Mouse (Mus musculus): ENCODE data around the gene Myo1a.

The Myo1a gene

DNA sequence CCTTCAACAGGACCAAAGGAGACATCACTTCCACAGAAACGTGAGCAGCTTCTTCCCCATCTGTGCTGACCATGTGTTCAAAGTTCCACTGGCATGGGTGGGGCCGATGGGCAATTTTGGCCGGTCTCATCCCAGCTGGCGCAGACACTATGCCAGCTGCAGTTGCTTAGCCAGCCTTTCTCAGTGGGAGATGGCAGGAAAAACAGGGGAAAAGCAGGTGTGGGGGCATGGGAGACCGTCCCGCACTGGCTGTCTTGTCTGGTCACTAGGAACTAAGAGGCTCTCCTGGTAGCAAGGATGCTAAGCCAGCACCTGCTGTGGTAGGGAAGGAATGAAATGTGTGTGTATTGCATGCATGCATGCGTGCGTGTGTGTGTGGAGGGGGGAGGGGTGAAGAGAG is 23.5 kb downstream of the Myo1a start:
- in situ Hi-C loops (cut with MboI) = no loop called here

DNA sequence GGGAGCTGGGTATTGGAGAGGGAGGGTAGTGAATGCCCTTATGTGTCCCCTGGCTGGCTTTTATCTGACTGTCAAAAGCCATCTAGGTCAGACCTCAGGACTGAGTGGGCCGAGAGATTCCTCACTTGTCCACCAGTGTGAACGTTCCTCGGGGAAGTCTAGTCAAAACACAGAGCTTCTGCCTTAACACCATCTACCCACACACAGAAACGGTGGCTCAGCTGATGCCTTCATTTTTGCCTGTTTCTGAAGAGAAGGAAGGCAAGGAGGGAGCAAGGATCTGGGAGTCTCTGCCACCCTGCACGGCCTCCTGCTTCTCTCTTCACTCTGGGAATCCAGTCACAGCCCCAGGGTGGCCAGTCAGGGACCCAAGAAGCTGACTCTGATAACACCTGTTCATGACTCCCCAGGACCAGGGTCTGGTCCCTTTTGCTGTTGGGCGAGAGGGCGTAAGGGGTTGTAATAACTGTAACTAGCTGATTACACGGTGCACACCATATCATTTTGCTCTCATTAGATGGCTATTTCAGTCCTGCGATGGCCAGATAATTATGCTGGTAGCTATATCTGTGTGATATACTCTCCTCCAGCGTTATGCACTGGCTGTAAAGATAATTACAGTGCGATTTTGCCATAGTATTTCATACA is 25.4 kb downstream of the Myo1a start:
- in situ Hi-C loops (cut with MboI) = loop anchor here (10.0 kb wide), 1 partner anchor 86 kb away; the partner anchor contains the start of gene Stat6

DNA sequence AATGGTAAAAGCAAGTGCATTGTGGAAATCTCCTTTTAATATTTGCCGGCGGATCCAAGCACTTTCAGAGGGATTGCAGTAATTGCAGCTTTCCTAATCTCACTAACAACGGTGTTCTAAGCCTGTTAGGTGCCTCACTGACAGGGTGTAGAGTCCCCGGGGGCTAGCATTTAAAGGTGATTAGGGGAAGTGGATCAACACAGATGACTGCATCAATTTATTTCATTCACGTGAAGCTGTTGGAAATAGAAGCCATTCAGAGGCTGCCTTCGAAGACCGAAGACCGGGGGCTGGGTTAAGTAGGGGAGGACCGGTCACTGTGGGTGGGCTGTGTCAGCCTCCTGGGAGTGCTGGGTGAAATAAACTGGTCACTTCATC is 26.0 kb downstream of the Myo1a start:
- in situ Hi-C loops (cut with MboI) = loop anchor here (10.0 kb wide), 1 partner anchor 86 kb away; the partner anchor contains the start of gene Stat6

DNA sequence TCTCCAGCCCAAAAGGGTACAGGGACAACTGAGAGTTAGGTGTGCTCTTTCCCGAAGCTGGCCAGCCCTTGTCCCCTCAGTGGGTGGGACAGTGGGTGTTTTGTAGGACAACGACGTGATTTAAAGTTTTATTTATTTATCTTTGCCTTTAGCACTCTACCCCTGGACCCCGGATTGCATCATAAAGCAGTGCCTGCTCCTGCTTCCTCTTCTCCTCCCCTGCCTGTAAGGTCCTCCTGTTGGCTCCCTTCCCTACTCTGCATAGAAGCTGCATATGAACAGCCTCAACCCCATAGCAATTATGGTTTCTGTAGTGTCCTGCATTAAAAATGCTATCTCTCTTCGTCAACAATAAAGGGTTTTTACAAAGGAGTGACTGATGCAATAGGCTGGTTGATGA is 26.4 kb downstream of the Myo1a start:
- in situ Hi-C loops (cut with MboI) = loop anchor here (10.0 kb wide), 1 partner anchor 87 kb away; the partner anchor contains the start of gene Stat6

DNA sequence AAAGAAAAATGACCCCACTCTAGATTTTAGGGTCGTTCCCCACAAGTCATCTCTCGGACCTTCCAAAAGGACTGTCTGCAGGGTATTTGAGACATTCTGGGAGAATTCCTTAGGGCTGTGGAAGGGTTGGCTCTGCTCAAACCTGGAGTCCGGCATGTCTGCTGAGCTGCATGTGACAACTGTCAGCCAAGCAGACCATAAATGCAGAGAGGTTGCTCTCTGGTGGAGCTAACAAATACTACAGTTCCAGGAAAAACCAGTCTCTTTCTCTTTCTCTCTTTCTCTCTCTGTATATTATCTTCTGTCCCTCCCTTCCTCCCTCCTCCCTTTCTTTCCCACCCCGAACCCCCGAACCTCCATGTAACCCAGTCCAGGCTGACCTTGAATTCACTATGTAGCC is 29.5 kb downstream of the Myo1a start:
- in situ Hi-C loops (cut with MboI) = loop anchor here (10.0 kb wide), 1 partner anchor 90 kb away; the partner anchor contains the start of gene Stat6

DNA sequence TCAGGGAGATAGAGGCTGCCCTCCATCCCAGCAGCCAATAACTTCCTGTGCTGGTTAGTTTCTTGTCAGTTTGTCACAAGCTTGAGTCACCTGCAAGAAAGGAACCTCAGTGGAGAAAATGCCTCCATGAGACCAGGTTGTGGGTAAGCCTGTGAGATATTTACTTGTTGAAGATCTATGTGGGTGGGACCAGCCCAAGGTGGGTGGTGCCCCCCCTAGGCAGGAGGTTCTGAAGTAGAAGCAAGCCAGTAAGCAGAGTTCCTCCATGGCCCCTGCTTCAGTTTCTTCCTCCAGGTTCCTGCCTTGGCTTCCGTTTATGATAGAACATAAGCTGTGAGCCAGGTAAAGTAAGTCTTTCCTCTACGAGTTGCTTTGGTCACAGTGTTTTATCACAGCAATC is 31.3 kb downstream of the Myo1a start:
- in situ Hi-C loops (cut with MboI) = loop anchor here (10.0 kb wide), 1 partner anchor 91 kb away; the partner anchor contains the start of gene Stat6

DNA sequence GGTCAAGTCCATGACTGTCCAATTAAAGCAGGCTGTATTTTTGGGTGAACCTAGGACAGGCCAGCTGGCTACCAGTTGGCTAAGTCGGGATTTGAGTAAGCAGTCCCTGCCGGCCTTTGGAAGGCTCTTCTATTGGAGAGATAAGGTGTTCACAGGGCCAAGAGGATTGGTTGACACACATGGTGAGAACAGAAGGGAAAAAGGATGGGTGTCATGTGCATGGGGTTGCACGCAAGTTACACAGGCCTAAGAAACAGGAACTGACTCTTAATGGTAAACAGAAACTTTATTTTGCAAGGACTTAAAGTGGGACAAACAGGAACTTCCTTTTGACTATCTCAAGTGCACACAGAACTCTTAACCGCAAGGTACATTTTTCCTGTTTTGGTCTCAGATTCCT is 31.9 kb downstream of the Myo1a start:
- in situ Hi-C loops (cut with MboI) = loop anchor here (10.0 kb wide), 1 partner anchor 92 kb away; the partner anchor contains the start of gene Stat6

DNA sequence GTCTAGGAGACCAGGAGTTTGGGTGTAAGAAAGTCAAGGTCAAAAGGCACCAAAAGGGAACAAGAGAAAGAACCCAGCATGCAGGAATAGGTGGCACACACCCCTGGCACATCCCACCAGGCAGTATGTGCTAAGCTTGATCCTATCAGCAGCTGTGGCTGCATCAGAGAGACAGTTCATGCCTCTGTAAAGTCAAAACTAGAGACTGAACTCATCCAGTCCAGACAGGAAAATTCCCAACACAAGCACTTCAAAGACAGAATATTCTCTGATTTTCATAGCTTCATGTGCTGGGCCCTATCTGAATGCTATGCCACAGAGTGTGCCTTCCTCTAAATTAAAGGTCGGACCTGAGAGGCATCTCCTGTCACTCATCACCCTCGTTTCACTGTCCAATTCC is 32.6 kb downstream of the Myo1a start:
- in situ Hi-C loops (cut with MboI) = loop anchor here (10.0 kb wide), 1 partner anchor 93 kb away; the partner anchor contains the start of gene Stat6

DNA sequence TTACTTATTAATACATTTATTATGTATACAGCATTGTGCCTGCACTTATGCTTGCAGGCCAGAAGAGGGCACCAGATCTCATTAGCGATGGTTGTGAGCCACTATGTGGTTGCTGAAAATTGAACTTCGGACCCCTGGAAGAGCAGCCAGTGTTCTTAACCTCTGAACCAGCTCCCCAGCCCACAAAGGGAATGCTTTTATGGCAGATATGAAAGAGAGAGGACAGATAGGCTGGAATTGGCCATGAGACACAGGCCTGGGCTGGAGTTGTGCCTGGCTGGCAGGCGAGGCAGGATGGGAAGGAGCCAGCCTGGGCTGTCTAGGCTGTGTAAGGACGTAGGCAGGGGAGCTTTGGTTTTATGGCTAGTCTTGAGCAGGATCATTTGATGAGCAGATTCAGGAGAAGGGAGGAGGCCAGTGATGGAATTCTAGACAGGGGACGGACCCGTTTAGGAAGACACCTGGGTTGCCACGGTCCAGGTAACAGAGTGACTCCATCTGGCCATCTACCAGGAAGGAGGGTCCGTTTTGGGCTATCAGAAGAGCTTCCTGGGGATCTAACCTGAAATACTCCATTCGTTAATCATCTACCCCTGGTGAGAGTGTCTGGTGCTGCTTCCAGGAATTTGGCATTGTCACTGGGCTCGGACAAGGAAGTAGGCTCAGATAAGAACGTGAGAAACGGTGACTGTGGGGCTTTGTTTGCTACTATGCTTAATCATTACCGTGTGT is 33.3 kb downstream of the Myo1a start:
- in situ Hi-C loops (cut with MboI) = loop anchor here (10.0 kb wide), 1 partner anchor 94 kb away; the partner anchor contains the start of gene Stat6

DNA sequence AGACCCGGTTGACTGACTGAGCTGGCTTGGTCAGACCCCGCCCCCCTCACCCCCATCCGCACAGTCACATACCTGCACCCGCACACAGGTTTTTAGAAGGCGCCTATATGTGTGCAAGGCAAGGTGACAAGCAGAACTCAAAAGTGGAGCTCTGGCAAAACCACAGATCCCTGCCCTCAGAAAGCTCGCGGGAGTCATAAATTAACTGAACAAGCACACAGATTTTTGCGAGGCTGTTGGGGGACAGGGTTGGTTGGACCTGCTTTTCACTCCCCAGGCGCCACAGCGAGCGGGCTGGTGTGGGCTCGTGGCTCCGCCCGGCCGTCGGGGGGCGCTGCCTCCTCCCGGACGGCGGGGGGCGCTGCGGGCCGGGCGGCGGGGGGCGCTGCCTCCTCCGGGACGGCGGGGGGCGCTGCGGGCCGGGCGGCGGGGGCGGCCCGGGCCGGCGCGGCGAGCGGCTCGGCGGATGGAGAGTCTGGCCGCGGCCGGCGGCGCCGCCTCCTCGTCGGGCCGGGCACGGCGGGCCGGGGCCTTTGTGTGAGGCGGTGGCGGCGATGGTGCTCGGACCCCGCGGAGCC is 34.2 kb downstream of the Myo1a start, which contains the start of gene Zbtb39:
Zbtb39 (plus strand) TSS at position 456 of the 578 bp plus-strand sequence.
- in situ Hi-C loops (cut with MboI) = loop anchor here (10.0 kb wide), 1 partner anchor 94 kb away; the partner anchor contains the start of gene Stat6

DNA sequence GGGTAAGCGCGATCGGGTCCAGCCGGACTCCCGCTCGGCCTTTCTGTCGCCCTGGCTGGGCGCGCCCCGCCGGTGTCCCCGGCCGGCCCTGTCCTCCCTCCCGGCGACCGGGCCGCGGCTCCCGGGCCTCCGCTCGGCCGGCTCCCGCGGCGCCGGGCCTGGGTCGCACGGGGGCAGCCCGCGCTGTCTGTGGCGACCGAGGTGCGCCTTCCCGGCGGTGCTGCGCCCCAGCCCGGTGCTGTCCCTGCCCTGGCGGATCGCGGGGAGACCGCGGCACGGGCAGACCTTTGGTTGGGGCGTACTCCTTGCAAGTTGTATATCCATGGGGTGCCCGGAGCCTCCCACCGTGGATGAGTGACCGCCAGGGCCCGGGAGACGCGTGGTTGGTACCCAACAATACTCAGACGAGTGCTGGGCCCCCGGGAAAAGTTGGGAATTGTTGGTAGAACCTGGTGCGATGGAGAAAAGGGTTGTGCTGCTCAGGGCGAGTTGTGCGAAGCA is 34.7 kb downstream of the Myo1a start:
- in situ Hi-C loops (cut with MboI) = loop anchor here (10.0 kb wide), 1 partner anchor 95 kb away; the partner anchor contains the start of gene Stat6

DNA sequence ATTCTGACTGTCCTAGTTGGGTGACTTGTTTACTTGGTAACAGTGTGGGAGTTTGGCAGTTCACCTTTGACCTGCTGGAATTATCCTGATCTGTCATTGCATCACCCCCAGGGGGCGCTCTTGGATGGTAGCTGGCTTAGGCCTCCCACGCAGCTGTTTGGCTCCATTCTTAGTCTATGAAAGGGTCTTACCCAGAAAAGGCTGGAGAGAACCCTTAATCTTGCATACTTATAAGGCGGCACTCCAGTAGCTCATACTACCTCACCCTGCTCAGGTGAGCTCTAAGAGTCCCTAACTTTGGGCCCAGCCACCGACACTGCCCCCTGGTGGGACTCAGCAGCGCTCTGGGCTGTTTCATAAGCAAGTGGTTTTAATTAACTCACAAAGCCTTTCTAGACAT is 39.7 kb downstream of the Myo1a start:
- in situ Hi-C loops (cut with MboI) = no loop called here

DNA sequence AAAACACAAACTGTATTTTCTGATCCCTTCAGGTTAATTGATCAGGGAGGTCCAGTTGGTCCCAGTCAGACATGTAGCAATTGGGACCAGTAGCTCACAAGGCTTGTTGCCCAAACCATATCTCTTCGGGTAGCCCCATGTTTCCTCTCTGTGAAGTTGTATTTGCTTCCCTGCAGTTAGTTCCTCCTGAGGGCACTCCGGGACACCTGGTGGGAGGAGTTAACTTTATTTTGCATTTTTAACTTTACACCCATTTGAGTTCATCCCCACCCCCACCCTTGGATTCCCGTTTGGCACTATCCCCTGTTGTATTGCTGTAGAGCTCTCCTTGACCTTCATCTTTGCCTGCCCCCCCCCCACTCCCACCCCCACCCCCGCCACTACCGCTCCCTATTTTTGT is 40.9 kb downstream of the Myo1a start:
- in situ Hi-C loops (cut with MboI) = no loop called here

DNA sequence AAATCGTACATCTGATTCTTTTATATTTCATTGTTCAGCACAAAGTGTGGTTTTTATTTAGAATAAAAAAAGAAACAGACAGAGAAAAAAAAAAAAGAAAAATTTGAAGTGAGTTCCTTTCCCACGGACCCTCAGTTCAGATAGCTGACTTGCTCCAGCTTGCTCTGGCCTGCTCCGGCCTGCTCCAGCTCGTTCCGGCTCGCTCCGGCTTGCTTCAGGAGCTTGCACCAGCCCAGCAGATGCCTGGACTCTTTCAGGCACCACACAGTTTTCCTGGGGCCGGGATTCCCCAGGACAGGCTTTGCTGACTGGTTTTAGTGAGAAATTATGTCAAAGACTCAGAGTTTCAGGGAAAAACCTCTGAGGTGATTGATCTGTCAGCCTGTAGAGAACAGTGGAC is 42.3 kb downstream of the Myo1a start:
- in situ Hi-C loops (cut with MboI) = no loop called here

DNA sequence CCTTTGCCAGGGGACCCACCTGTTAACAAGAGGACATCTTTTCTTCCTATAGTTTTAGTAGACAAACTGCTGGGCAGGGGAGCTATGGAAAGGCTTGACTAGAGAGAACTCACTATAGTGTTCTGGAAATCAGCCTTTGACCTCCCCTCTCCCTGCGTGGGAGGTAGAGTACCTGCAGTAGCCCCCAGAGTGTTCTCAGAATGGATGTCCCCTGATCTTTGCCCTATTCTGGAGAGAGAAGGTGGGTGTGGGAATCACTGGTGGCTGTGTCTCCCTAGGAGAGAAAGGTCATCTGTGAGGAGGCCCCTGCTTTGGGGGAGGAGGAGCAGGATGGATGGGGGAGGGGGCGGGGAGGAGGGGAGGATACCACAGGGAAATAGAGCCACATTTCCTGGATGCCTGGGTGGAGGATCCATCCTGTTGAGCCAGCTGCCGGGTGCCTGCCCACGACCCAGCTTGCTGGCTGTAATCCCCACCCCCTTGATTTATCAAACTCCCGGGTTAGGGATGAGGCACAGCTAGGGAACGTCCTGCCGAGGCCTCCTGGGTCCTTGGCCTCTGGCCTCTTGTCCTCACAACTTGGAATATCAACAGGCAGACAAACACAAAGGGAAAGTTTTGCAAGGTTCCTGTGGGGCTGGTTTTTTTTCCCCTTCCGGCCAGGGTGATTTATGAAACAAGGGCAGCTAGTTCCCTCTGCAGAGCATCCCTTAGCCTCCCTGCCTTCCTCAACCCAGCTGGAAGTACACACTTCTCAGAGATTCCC is 44.1 kb downstream of the Myo1a start:
- in situ Hi-C loops (cut with MboI) = no loop called here

DNA sequence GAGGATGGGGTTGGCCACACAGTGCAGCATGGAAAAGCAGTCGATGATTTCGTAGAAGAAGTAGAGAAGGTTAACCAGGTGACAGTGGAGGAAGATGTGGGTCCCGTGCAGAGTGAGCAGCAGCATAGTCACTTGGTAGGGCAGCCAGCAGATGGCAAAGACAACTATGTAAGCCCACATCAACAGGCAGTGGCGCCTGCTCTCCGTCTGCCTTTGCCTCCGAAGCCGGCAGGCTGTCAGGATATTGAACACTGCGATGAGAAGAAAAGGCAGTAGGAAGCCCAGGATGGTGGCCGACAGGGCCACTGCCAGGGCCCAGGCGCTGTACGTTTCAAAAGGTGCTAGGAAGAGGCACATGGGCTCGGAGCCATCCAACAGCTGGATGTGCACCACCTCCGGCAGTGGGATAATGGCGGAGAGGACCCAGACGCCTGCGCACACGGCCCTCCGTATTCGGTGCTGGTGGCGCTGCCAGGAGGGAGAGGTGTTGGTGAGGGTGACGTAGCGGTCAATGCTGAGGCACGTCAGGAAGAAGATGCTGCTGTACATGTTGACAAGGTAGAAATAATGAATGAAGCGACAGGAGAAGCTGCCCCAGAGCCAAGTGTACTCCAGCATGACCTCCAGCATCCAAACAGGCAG is 45.3 kb downstream of the Myo1a start:
- in situ Hi-C loops (cut with MboI) = no loop called here

DNA sequence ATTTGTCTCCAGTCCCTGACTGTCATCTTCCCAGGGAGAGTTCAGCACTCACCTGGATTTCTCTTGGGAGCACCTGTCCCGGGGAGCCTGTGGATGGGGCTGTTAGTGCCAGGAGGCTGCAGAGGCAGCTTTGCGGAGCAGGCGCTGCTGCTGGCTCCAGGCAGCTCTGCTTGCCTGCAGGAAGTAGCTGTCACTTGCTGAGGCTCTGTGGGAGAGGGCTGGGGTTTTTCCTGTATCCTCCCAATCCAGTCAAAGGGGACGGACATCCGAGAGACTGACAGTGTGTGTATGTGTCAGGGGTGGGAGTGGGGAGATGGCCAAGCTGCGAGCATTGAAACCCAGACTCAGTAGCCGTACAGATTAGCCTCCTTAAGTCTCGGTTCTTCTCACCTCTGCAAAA is 46.6 kb downstream of the Myo1a start, which contains the start of gene Gpr182:
Gpr182 (minus strand) TSS at position 185 of the 400 bp plus-strand sequence.
- in situ Hi-C loops (cut with MboI) = no loop called here

DNA sequence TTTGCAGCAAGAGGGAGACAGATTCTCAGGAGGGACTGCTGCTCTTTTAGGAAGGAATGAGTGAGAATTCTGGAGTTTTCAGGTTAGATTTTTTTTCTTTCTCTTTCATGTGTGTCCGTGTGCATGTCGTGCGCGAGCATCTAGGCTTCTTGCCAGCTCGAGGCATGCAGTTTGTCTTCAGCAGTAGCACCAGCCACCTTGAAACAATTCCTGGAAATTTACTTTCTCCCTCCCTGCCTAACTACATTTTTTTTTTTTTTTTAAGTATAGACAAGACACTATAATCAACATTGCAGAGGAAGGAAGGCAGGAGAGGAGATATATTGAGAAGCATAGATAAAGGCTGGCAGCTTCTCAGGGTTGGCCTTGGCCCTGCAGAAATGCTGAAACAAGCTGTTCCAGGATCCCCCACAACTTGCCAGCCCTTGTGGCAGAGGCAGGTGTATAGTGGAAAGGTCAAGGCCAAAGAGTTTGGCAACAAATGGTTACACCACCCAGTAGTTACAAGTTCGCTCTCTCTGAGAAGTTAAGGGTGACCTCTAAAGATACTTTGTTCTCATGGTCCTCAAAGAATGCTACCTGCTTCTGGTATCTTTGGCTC is 49.7 kb downstream of the Myo1a start:
- in situ Hi-C loops (cut with MboI) = no loop called here

DNA sequence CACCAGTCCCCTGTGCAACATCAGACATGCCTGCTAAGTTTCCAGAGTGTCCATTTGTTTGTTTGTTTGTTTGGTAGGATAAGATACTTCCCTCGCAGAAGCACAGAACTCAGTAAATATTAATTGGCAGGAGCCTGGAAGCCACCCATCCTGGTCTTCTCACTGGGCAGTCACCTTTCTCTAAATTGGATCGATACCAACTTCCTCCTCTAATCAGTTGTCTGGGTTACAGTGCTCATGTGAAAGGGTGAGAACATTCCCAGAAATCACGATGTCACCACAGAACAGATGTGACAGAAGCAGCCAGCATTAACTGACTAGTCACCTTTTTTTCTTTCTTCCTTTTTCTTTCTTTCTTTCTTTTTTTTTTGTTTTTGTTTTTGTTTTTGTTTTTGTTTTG is 50.3 kb downstream of the Myo1a start:
- in situ Hi-C loops (cut with MboI) = no loop called here

DNA sequence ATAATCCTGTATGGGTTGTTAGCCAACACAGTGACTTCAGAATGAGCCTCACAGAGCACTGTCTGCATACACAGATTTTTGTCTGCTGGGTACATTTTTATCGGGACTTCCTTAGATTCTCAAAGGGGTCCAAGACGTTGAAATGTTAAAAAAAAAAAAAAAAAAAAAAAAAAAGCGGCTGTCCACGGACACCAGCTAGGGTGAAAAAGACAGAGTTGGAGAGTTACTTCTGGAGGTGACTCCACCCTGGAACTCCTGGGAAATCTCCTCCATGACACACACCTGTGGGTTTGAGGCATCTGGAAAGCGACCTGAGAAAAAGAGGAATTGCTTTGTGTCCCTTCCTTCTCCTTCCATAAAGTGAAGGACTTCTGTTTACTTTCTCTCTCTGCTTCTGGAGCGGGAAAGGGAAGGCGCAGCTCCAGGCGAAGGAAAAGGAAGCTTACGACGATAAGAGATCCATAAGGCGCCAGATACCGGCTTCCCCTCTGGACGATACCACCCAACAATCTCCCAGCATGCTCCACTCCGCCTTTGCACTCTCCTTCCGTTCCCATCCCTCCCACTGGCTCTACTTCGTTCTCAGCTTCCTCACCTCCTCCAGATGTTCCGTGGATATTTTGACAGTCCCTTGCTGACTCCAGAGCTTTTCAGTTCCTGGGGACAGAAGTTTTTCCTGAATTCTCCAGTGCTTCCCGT is 50.9 kb downstream of the Myo1a start:
- in situ Hi-C loops (cut with MboI) = no loop called here
